Mouse (Mus musculus): ENCODE data around the gene Adprh.

Gene Adprh

GRCm38 (mm10) chr16:38398266-38398665, 54.2 kb downstream of the Adprh start:
- no peak for DNase-seq (ENCODE audit: low spot score in 2 of 2)

DNA sequence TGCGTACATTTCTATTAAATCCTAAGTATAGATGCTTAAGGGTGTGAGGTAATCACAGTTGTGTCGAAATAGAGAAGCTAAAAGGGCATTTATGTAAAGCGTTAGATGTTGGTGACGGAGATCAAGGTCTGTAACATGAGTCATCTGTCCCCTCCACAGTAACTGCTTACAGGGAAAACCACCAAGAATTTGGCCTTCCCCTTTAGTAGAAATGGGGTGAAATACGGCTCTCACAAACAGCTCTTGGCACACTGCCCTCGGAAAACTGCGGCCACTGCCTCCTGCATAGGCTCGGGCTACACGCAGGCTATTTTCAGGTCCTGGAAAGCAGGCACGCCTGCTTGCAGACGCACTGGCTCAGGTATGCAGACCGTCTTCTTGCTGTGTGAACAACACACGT, 56.3 kb downstream of the Adprh start:
- DNase-seq (ENCODE audit: low spot score in 2 of 2): peak; percentile 47 to 74

- DNase-seq (ENCODE audit: low spot score in 2 of 2): no peak
Observed at GRCm38 (mm10) chr16:38395060-38395730, 57.3 kb downstream of the Adprh start.

DNA sequence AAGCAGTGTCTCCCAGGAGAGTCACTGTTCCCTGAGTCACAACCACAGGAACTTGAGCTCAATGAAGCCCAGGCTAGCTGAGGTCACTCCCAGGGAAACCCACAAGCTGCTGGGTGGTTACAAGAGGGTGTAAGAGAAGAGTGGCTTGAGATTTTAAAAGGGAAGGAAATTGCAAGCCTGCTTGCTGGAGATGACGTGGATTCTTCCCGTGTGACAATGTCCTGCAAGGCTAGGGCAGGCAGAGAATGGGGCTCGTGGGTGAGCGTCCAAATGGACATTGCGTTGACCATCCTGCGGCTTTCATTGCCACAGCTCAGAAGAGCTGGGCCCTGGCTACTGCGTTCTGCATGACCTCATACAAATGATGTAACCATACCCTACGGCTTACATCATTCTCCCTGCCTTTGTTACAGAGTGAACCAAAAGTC, 58.3 kb downstream of the Adprh start:
- DNase-seq (ENCODE audit: low spot score in 2 of 2): peak; percentile 70 to 73
